Mouse (Mus musculus) kidney, adult 11 months (tissue): ENCODE data around the gene Mpz.
"Not testable (repeated sequence)": the region's sequence is repeated elsewhere in the genome, so short reads cannot be mapped to it uniquely, and the experiment has no call there.

Source experiments
- DNase-seq: peaks from one replicate; pipeline ENCODE4 v3.0.0; 2022

The Mpz gene

DNA sequence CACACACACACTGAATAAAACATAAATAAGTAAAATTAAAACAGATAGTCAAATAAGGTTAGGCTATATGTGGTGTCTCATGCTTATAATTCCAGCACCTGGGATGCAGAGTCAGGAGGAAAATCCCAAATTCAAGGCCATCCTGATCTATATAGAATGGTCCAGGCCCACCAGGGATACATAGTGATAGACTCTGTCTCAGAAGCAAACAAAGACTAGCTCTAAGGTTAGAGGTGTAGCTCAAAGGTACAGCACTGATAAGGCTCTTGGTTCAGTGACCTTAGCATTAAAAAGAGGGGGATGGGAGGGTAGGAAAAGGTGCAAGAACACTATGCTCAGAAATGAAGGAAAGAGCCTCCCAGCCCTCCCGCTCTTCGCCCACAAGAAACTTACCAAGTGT, 14.9 kb upstream of the Mpz start:
- no peak for DNase-seq

DNA sequence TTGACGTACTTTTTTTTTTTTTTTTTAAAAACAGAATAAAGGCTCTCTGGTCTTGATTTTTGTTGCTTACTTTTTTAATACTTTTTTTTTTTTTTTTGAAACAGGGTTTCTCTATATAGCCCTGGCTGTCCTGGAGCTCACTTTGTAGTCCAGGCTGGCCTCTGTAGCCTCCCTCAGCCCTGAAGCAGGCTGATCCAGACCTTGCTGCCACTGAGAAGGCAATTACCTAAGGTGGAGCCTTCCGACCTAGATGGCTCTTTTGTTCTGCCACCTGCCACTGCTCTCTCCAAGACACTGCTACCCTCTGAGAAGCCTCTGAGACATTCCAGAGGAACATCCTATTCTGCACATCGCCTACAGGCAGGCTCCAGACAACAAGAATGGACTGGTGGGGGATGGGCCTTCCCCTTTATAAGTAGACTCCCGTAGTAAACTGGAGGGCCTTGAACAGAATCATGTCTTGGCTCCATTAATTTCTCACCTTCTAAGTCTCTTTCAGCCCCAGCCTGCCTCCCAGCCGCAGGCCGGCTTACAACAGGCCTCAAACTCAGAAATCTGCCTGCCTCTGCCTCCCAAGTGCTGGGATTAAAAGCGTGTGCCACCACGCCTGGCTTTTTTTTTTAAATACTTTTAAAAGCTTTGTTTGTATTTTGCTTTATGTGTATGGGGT, 12.9 kb upstream of the Mpz start:
- DNase-seq, result not testable (repeated sequence)

DNA sequence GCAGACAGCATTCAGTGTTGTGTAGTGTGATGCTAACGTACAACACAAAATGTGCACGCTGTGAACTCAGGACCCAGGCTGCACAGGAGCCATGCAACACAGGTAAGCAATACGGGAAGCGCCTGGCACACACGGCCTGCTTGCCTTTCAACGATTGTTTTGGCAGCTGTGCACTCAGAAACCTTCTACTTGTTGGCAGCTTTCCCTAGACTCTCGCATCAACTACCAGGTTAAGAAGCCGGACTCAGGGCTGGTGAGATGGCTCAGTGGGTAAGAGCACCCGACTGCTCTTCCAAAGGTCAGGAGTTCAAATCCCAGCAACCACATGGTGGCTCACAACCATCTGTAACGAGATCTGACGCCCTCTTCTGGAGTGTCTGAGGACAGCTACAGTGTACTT, 7.5 kb upstream of the Mpz start:
- DNase-seq, result peak; percentile 85

DNA sequence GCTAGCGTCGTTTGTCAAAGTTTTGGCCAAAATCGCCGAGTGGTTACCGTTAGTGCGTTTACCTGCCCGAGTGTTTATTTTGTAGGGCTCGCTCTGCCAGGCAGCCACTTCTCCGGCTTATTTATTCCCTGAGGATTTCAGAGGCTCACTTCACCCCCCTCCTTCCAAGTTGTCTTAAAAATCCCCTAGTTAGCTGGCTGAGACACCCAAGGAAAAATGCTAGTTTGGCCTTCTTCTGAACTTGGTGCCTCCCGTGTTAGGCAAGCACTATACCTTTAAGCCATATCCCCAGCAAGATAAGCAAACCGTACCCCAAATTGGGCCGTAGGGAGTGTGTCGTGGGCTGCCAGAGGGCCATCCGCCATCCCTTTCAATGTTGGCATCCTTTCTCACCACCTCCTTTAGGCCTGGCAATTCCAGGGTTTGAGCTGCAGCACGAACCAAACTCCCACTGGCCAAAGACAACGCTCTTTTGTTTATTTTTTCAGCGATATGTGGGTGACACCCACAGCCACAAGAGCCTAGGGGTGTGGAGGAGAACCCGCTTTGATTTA, 404 bp downstream of the Mpz start:
- DNase-seq, result no peak

DNA sequence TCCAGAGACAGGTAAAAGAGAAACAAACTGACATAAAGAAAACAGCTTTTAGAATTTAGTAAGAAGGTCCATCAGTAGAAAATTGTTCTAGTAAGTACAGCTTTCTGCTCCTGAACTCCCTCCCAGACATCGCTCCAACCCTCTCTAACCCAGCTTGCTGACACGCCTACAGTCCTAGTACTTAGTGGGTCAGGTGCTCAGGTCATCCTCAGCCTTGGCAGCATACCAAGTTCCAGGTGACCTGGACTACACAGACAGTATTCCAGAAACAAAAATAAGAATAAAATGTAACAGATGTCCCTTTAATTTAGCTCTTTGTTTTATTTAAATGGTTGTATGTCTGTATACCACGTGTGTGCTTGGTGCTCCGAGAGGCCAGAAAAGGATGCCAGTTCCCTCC, 1.5 kb downstream of the Mpz start:
- DNase-seq, result peak; percentile 46

DNA sequence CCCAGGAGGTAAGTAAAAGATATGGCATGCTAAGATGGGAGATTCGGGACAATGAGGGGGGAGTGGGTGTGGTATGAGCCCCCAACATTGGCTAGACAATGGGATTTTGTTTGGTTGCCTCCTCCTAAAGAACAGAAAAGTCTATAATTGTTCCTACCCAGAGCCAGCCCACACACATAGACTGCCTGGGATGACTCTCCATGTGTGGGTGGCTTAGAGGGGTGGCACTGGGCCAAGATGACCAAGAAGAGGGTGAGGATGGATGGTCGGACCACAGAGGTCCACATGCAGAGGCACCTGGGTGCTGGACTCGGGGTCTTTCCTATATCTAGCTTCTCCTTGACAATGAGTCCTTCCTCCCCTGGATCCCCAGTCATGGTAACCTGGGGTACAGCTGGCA, 6.1 kb downstream of the Mpz start:
- no peak for DNase-seq

DNA sequence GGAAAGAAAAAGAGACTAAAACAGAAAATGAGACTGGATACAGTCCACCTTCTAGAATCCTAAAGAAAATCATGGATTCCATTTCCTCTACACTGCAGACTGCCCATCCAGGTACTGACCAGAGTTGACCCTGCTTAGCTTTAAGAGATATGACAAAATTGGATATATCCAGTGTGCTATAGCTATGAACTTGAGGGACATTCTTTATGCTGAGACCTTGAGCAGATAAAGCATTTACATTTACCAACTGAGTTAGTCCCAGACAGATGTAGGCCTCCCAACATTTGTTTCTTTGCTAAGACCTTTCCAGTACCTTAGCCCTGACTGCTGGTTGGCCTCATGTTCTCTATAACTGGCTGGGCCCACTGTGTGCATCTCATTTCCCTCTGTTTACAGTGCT, 7.5 kb downstream of the Mpz start:
- no peak for DNase-seq

DNA sequence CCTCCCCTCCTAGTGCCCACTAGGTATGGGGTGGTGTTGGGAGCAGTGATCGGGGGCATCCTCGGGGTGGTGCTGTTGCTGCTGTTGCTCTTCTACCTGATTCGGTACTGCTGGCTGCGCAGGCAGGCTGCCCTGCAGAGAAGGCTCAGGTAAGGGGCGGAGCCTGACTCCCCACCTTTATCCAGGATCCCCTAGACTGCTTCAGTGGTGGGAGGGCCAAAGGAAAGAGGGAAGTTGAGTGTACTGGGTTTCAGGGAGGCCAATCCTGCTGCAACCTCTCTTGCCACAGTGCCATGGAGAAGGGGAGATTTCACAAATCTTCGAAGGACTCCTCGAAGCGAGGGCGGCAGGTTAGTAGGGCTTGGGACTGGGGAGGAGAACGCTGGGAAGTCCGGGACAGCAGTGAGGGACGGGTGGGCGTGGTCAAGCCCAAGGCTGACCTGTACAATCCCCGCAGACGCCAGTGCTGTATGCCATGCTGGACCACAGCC, 9.0 kb downstream of the Mpz start:
- DNase-seq, result peak; percentile 31

GRCm38 (mm10) chr1:171162526-171162925, 12.0 kb downstream of the Mpz start:
- no peak for DNase-seq

- DNase-seq, result no peak
These were observed 13.7 kb downstream of the Mpz start for GRCm38 (mm10) chr1:171164258-171164657.

- DNase-seq, result no peak
These were observed 15.3 kb downstream of the Mpz start for GRCm38 (mm10) chr1:171165629-171166345.

DNA sequence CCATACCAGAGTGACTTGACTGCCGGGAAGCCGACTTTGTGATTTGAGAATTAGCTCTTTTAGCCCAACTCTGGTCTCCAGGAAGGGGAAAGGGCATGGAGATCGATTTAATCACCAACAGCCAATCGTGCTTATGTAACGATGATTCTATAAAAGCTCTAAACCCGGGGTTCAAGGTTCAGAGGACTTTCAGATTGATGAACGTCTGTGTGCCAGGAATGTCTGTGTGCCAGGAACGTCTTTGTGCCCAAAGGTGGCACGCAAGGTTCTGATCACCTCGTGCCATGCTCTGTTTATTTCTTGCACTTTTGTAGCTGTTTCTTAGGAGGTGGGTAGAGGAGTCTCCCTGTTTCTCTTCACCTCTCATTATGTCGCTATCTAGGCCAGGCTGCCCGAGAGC, 18.4 kb downstream of the Mpz start:
- DNase-seq, result peak; percentile 12

DNA sequence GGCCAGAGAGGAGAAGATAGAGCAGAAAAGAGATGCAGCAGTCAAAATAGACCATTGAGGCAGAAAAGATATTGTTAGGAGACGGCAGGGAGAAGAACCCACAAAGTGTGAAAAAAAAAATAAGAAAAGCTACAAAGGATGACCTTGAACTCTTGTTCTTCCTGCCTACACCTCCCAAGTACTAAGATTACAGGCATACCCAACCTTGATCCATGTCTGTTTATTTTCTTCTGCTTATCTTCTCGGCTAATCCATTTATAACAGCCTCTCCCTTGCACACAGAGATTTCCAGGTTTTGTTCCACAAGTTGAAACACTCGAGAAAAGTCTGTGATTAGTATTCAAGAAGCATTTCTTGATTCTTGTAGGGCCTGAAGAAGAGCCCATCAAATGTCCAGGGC, 19.4 kb downstream of the Mpz start:
- DNase-seq, result no peak

DNA sequence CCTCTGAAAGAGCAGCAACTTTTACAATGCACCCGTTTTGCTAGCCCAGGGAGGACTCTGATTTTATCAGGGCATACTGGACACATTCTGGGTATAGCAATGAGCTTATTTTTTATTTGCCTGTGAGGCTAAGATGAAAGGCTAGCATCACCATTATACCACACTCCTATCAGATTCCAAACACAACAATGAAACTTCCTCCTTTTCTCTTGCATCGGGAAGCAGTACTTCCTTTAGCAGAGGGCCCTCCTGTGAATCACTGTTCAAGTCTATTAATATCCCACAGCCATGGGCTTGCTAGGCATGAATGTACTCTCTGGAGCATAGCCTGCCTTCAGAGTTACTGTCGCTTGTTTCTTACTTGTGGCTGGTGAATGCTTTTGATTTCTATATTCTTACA, 20.6 kb downstream of the Mpz start:
- no peak for DNase-seq

- DNase-seq, result no peak
These were observed 22.3 kb downstream of the Mpz start for GRCm38 (mm10) chr1:171172779-171173178.

DNA sequence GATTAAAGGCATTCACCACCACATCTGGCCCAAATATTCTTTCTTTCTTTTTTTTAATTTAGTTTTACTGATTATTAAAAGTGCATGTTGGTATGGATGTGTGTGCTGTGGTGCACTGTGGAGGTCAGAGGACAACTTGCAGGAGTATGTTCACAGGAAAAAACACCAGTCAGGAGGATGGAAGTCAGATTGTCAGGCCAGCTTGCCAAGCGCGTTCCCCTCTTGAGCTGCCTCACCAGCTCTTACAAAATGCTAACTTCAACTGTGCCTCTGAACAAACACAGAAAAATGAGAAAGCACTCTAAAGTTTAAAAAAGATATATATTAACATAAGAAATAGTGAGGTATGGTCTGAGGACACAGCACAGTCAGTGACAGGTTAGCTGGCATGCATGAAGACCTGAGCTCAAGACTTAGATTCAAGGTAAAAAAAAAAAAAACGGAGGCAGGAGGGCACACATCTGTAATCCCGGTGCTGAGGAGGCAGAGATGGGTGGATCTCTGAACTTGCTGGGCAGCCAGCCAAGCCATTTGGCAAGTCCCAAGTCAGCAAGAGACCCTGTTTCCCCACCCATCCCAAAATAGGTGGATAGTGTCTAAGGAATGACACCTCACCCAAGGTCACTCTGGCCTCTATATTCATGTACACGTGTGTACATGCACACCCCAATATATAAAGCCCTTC, 29.1 kb downstream of the Mpz start:
- no peak for DNase-seq

- DNase-seq, result no peak
These were observed 32.5 kb downstream of the Mpz start for GRCm38 (mm10) chr1:171183025-171183424.

DNA sequence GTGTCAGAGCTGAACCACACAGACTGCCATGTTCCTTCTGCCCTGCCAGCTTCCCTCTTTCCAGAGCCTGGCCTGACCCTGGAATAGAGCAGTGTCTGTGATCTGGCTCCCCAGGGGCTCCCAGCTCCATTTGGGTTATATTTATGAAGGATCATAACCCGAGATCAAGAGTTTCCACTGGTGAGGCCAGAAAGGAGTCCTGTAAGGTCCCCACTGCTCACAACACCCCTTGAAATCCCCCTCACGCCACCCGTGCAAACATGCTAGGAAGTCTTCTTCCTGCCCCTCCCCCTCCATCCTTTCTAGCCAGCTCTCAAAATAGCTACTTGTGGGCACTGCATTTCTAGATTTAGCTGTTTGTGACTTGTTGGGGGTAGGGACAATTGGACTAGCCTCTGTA, 33.1 kb downstream of the Mpz start:
- DNase-seq, result peak; percentile 25

GRCm38 (mm10) chr1:171184314-171184713, 33.8 kb downstream of the Mpz start:
- peak; percentile 21 for DNase-seq

- no peak for DNase-seq
These were observed 35.1 kb downstream of the Mpz start for GRCm38 (mm10) chr1:171185655-171186054.

GRCm38 (mm10) chr1:171187851-171188700, 37.6 kb downstream of the Mpz start:
- no peak for DNase-seq

- no peak for DNase-seq
These were observed 38.5 kb downstream of the Mpz start for GRCm38 (mm10) chr1:171189046-171189445.
